Mouse (Mus musculus): ENCODE data around the gene Pomgnt2.

DNA sequence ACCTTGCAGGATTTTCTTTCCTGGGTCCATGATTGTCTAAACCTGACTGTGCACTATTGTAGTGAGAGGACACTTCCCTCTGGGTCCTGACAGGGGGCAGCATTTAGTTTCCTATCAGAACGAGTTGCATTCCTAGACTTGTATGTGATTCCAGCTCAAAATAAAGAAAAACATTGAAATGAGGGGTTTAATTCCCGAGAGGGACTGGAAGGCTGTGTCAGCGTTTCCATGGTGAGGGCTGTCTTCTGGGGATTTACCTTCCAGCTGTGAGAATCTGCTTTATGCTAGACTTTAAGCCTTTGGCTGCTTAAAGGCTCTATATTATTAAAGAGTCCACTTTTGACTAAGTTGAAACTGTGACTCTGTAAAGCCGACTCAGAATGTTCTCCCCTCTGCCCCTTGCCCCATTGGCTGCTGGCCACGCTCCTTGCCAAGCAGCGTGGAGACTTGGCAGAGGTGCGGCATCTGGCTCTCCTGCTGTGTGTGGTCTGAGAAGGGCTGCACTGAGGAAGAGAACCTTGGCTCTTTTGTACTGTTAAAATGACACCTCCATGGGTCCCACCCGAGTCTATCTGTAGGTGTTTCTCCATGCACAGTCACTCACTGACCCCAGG lies 22.0 kb upstream of the Pomgnt2 start:
- TF ChIP-seq CTCF (conservative IDR thresholded peaks at IDR 0.05; ENCODE audit: insufficient read depth, insufficient read length, low read depth, low read length) (peak; percentile 47), POLR2A (IDR thresholded peaks at IDR 0.05; ENCODE audit: low read depth, low read length) (no peak)

All from kidney, adult 2 months (tissue).